Mouse (Mus musculus): ENCODE measurements around the gene Gm12394.
A peak's percentile ranks its signal among the peaks of the same experiment; 100 is the strongest.
"Not testable (repeated sequence)": the region's sequence is repeated elsewhere in the genome, so short reads cannot be mapped to it uniquely, and the experiment has no call there.

DNA sequence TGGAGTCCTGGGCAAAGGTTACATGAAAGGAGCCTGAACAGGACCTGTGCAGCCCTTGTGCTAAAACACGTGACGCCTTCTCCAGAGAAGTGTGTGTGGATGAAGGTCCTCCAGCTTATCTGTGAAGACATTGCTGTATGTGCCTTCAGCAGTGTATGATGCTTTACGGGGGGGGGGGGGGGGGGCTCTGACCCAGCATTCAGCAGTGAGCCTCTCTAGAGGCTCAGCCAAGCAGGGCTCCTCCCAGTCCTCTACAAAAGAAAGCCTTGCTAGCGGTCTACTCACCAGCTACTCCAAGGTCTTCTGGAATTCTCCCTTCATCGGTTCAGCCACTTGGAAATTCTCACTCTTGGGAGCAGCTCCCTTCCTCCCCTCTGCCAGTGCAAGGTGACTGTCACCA lies 6.9 kb upstream of the Gm12394 start:
- TF ChIP-seq CTCF (IDR thresholded peaks at IDR 0.05; ENCODE audit: low read depth), result not testable (repeated sequence)
- TF ChIP-seq EP300 (IDR thresholded peaks at IDR 0.05; ENCODE audit: low read depth), result peak; percentile 45; the same call in 1 of the 2 replicates

Data from liver, embryonic 14.5 days (tissue).